Mouse (Mus musculus): ENCODE results near the gene Extl1.
"Not testable (repeated sequence)": the region's sequence is repeated elsewhere in the genome, so short reads cannot be mapped to it uniquely, and the experiment has no call there.

The Extl1 gene

GRCm38 (mm10) chr4:134351329-134352260 is 32.1 kb downstream of the Extl1 start:
- DNase-seq (ENCODE audit: low read depth, low spot score) = no peak

DNA sequence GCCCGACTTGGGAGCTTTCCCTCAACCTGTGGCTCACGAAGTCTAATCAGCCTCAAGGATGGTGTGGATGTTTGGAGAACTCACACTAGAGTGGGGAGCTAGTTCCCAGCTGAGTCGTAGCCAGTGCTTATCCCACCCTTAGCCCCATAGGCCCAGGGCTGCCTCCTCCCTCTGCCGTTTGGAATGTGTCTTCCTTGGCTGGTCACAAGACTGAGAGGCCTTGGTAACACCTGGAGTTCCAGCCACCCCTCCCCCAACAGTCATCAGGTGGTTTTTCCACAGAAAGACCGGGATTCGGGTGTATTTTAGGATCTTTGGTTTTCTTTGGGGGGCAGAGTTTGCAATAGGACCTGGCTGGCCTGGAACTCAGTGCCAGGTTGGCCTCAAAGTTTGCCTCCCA is 33.0 kb downstream of the Extl1 start:
- DNase-seq (ENCODE audit: low read depth, low spot score) = no peak

DNA sequence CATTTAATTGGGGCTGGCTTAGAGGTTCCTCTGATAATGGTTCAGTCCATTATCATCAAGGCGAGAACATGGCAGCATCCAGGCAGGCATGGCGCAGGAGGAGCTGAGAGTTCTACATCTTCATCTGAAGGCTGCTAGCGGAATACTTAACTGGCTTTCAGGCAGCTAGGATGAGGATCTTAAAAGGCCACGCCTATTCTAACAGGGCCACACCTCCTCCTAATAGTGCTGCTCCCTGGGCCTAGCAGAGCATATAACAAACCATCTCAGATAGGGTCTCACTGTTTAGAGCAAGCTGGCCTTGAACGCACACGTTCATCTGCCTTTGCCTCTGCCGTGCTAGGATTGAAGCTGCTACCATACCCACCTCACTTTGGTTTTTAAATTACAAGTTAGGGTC is 33.8 kb downstream of the Extl1 start:
- no peak for DNase-seq (ENCODE audit: low read depth, low spot score)

- DNase-seq (ENCODE audit: low read depth, low spot score) = no peak
These were observed 35.1 kb downstream of the Extl1 start for GRCm38 (mm10) chr4:134348545-134348944.

- DNase-seq (ENCODE audit: low read depth, low spot score) = no peak
These were observed 35.6 kb downstream of the Extl1 start for GRCm38 (mm10) chr4:134348078-134348477.

DNA sequence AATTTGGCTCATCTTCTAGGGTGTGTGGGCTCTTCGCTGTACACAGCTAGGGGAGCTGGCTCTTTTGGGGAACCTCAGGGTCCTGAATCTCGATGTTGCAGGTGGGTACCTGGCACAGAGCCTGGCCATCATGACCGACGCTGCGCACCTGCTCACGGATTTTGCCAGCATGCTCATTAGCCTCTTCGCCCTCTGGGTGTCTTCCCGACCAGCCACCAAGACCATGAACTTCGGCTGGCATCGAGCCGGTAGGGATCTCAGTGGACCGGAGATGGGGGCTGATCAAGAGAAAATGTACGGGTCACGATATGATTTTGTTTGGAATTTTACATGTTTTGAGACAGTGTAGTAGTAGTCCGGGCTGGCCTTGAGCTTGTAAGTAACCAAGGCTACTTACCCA is 37.8 kb downstream of the Extl1 start:
- no peak for DNase-seq (ENCODE audit: low read depth, low spot score)

DNA sequence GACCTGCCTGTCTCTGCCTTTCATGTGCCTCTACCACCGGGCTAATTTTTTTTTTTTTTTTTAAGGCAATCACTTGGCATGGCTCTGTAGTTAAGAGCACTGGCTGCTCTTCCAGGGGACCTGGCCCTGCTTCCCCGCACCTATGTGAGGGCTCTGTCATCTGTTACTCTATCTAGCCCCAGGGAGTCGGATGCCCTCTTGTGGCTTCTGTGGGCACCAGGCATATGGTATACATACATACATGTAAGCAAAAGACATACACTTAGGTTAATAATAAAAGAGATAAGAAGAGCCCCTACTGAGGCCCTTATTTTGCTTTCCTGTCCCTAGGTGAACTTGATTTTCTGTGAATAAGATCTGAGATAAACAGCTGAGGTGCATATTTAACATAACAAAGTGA is 39.0 kb downstream of the Extl1 start:
- DNase-seq (ENCODE audit: low read depth, low spot score) = peak; percentile 24

GRCm38 (mm10) chr4:134343071-134344031 is 40.3 kb downstream of the Extl1 start, which contains the start of gene Slc30a2:
TSS of gene Slc30a2 (plus strand) at chr4:134343181.
- no peak for DNase-seq (ENCODE audit: low read depth, low spot score)

DNA sequence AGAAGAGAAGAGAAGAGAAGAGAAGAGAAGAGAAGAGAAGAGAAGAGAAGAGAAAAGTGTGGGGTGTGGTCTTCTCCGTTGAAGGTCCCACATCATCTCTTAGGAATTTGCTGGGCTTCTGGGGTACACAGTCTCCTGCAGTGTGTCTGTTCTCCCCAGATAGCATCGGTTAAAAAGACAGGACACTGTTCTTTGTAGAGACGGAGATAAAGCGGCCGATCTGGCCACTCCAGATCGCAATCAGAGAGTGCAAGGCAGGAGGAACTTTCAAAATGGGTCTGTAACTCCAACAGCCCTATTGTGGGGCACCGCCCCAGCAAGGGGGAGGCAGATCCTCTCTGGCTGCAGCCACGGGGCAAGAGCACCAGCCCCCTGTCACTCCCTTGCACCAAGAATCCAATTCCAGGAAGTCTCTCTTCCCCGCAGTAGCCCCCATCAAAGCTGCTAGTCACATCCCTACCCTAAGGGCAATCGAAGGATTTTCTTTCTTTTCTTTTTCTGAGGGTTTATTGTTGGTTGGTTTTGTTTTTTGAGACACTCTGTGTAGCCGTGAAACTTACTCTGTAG is 41.4 kb downstream of the Extl1 start:
- no peak for DNase-seq (ENCODE audit: low read depth, low spot score)

GRCm38 (mm10) chr4:134341231-134341630 is 42.4 kb downstream of the Extl1 start:
- DNase-seq (ENCODE audit: low read depth, low spot score) = not testable (repeated sequence)

DNA sequence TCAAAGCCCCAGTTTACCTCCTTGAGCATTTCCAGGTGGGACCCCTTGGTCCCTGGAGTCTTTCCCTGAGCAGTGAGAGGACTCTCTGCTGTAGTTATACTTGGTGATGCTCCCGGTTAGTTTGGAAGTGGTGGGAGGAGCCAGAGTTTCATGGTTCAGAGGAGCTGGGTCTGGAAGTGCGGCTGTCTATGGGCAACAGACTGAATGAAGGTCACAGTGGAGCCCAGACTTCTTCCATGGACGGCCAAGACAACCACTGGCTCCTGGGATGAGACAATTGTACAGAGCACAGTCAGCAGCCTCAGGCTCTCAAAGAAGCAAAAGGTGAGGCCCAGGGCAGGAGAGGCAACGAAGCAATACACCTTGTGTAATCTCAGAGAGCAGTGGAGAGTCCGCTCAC is 53.4 kb downstream of the Extl1 start:
- DNase-seq (ENCODE audit: low read depth, low spot score) = no peak

DNA sequence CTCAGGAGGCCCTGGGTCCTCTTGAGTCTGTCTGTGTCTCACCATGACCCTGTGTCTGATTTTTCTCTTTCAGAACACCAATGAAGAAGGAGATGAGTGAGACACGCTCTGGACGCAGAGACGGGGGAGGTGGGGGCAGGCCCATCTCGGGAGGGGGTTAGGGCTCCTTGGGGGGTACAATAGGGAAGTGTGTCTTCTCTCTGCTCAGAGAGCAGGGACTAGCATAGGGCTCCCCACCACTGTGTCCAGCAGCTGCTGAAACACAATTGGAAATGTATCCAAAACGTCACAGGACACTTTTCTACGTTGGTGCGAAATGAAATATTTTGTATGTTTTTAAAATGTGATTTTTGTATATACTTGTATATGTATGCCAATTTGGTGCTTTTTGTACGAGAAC is 54.8 kb downstream of the Extl1 start:
- no peak for DNase-seq (ENCODE audit: low read depth, low spot score)

- no peak for DNase-seq (ENCODE audit: low read depth, low spot score)
These were observed 55.5 kb downstream of the Extl1 start for GRCm38 (mm10) chr4:134328151-134328550.

GRCm38 (mm10) chr4:134326859-134327530 is 56.7 kb downstream of the Extl1 start:
- no peak for DNase-seq (ENCODE audit: low read depth, low spot score)

DNA sequence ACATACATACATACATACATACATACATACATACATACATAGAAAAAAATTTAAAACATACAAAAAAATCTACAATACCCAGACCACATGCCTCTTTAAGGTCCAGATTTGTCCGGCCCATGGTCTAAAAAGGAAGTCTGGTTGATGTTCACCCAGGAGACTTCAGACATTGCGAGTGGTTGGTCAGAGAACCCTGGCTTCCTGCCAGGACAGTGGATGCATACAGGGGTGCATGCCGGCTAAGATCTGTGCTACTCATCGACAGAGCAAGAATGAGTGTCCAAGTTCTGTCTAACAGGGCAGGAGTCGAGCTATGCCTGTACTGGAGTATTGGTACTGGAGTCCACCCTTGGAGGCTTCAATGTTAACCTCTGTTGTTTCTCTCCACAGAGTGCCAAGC is 59.0 kb downstream of the Extl1 start:
- no peak for DNase-seq (ENCODE audit: low read depth, low spot score)

- peak; percentile 24 for DNase-seq (ENCODE audit: low read depth, low spot score)
These were observed 62.1 kb downstream of the Extl1 start for GRCm38 (mm10) chr4:134321524-134321923.

- DNase-seq (ENCODE audit: low read depth, low spot score) = no peak
These were observed 64.0 kb downstream of the Extl1 start for GRCm38 (mm10) chr4:134319674-134320073.

- no peak for DNase-seq (ENCODE audit: low read depth, low spot score)
These were observed 64.6 kb downstream of the Extl1 start for GRCm38 (mm10) chr4:134319074-134319473.

- peak; percentile 23 for DNase-seq (ENCODE audit: low read depth, low spot score)
These were observed 67.3 kb downstream of the Extl1 start for GRCm38 (mm10) chr4:134316390-134316789.

- no peak for DNase-seq (ENCODE audit: low read depth, low spot score)
These were observed 68.2 kb downstream of the Extl1 start for GRCm38 (mm10) chr4:134315470-134315869.

GRCm38 (mm10) chr4:134314876-134315275 is 68.8 kb downstream of the Extl1 start, which contains the start of gene Trim63:
TSS of gene Trim63 (plus strand) at chr4:134315120.
- no peak for DNase-seq (ENCODE audit: low read depth, low spot score)

Data from A20 (cell line).